Mouse (Mus musculus): ENCODE results near the gene Cfd. TPM values are rescaled to one million over a fixed set of nuclear protein-coding genes. Genes with fewer than 3 reads are reported as not detected.

Cfd gene
- total RNA-seq, 1 experiment: not detected

DNA sequence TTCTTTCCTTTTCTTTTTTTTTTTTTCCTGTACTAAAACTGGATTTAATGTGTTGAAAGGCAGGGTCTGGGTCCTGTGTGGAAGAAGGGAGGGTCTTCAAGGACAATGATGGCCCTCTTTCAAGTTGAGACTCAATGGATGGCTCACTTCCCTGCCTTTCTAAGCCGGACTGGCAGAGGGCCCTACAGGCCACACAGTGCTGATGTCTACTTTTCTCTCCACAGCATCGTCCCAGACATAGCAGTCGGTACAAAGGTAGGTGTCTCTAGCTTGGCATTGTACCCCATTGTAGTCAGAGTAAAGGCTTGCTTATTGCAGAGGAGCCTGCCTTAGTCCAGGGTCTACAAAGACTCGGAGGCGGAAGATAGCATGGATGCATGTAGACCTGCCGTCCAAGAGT lies 34.4 kb upstream of the Cfd start:
- no peak for TF ChIP-seq ZC3H11A (IDR thresholded peaks at IDR 0.05; ENCODE audit: borderline replicate concordance, low read depth, low read length)
- no peak for TF ChIP-seq CHD2 (IDR thresholded peaks at IDR 0.05; ENCODE audit: low read depth, low read length)
- no peak for TF ChIP-seq ZNF384 (IDR thresholded peaks at IDR 0.05; ENCODE audit: low read depth, low read length)
- TF ChIP-seq MAFK (IDR thresholded peaks at IDR 0.05; ENCODE audit: insufficient read depth, low read depth, low read length): no peak
- no peak for TF ChIP-seq HCFC1 (IDR thresholded peaks at IDR 0.05; ENCODE audit: borderline replicate concordance, insufficient read depth, low read length)
- Histone ChIP-seq H3K4me1 (ENCODE audit: control insufficient read depth in 2 of 2, insufficient read depth in 2 of 2, low read length in 2 of 2, poor library complexity in 1 of 2) (peaks cover 0 to 40% of the 10 kb centered on the region in 2 experiments; a peak in 3 of 4 replicates), H3K4me3 (ENCODE audit: insufficient read depth in 1 of 2, low read depth in 1 of 2, low read length in 2 of 2, poor library complexity in 1 of 2, severe bottlenecking in 1 of 2) (peak overlapping the region; percentile 94 to 95), H3K9ac (ENCODE audit: insufficient read depth, low read depth, low read length, poor library complexity, severe bottlenecking) (peak overlapping the region; percentile 98; the same call in 1 of the 2 replicates), H3K27ac (ENCODE audit: insufficient read depth, low read depth, low read length, poor library complexity, severe bottlenecking) (no peak overlapping the region), H3K9me3 (ENCODE audit: control insufficient read depth, insufficient read depth, low read depth, low read length) (no peaks in the 10 kb centered on the region), H3K36me3 (ENCODE audit: control insufficient read depth, insufficient read depth, low read length, poor library complexity, severe bottlenecking) (peaks cover 55% of the 10 kb centered on the region)
- in situ Hi-C loops (cut with MboI; ENCODE audit: low sequenced_read_pairs in 2 of 2, unreplicated experiment in 2 of 2): no loop called here
- DNase-seq (ENCODE audit: low read depth, low spot score): no peak

GRCm38 (mm10) chr10:79856704-79857451 lies 33.8 kb upstream of the Cfd start:
- Histone ChIP-seq H3K9me3 (ENCODE audit: control insufficient read depth, insufficient read depth, low read depth, low read length) (no peaks in the 10 kb centered on the region), H3K9ac (ENCODE audit: insufficient read depth, low read depth, low read length, poor library complexity, severe bottlenecking) (peak overlapping the region; percentile 98; the same call in 1 of the 2 replicates), H3K36me3 (ENCODE audit: control insufficient read depth, insufficient read depth, low read length, poor library complexity, severe bottlenecking) (peaks cover 60% of the 10 kb centered on the region), H3K4me3 (ENCODE audit: insufficient read depth in 1 of 2, low read depth in 1 of 2, low read length in 2 of 2, poor library complexity in 1 of 2, severe bottlenecking in 1 of 2) (peak overlapping the region; percentile 94 to 95), H3K4me1 (ENCODE audit: control insufficient read depth in 2 of 2, insufficient read depth in 2 of 2, low read length in 2 of 2, poor library complexity in 1 of 2) (peaks cover 0 to 38% of the 10 kb centered on the region in 2 experiments; a peak in 1 of 4 replicates), H3K27ac (ENCODE audit: insufficient read depth, low read depth, low read length, poor library complexity, severe bottlenecking) (no peak overlapping the region; the same call in 1 of the 2 replicates)
- in situ Hi-C loops (cut with MboI; ENCODE audit: low sequenced_read_pairs in 2 of 2, unreplicated experiment in 2 of 2): no loop called here
- no peak for TF ChIP-seq ZC3H11A (IDR thresholded peaks at IDR 0.05; ENCODE audit: borderline replicate concordance, low read depth, low read length)
- no peak for TF ChIP-seq MAFK (IDR thresholded peaks at IDR 0.05; ENCODE audit: insufficient read depth, low read depth, low read length)
- no peak for TF ChIP-seq CHD2 (IDR thresholded peaks at IDR 0.05; ENCODE audit: low read depth, low read length)
- TF ChIP-seq ZNF384 (IDR thresholded peaks at IDR 0.05; ENCODE audit: low read depth, low read length): no peak
- no peak for TF ChIP-seq HCFC1 (IDR thresholded peaks at IDR 0.05; ENCODE audit: borderline replicate concordance, insufficient read depth, low read length)
- DNase-seq (ENCODE audit: low read depth, low spot score): no peak

DNA sequence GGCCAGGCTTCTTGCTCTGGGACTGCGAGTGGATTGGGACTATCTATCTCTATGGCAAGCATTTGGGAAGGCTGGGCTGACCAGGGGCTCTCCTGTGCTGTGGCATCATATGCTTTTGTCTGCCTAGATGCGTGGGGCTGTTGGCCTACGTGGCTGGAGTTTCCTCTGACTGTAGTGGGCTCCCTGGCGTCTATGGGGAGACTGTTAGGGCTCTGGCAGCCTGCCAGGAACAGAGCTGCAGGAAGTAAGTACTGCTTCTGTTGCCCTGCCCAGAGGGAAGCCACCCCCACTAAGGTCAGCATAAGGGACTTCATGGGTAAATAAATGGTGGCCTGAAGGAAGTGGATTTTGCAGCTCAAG lies 33.2 kb upstream of the Cfd start:
- TF ChIP-seq MAFK (IDR thresholded peaks at IDR 0.05; ENCODE audit: insufficient read depth, low read depth, low read length): no peak
- TF ChIP-seq ZC3H11A (IDR thresholded peaks at IDR 0.05; ENCODE audit: borderline replicate concordance, low read depth, low read length): no peak
- no peak for TF ChIP-seq CHD2 (IDR thresholded peaks at IDR 0.05; ENCODE audit: low read depth, low read length)
- no peak for TF ChIP-seq ZNF384 (IDR thresholded peaks at IDR 0.05; ENCODE audit: low read depth, low read length)
- no peak for TF ChIP-seq HCFC1 (IDR thresholded peaks at IDR 0.05; ENCODE audit: borderline replicate concordance, insufficient read depth, low read length)
- DNase-seq (ENCODE audit: low read depth, low spot score): no peak
- Histone ChIP-seq H3K36me3 (ENCODE audit: control insufficient read depth, insufficient read depth, low read length, poor library complexity, severe bottlenecking) (peaks cover 66% of the 10 kb centered on the region), H3K9me3 (ENCODE audit: control insufficient read depth, insufficient read depth, low read depth, low read length) (no peaks in the 10 kb centered on the region), H3K9ac (ENCODE audit: insufficient read depth, low read depth, low read length, poor library complexity, severe bottlenecking) (no peak overlapping the region; the same call in 1 of the 2 replicates), H3K4me3 (ENCODE audit: insufficient read depth in 1 of 2, low read depth in 1 of 2, low read length in 2 of 2, poor library complexity in 1 of 2, severe bottlenecking in 1 of 2) (peak overlapping the region; percentile 94 to 95; a peak in 3 of 4 replicates), H3K27ac (ENCODE audit: insufficient read depth, low read depth, low read length, poor library complexity, severe bottlenecking) (no peak overlapping the region; the same call in 1 of the 2 replicates), H3K4me1 (ENCODE audit: control insufficient read depth in 2 of 2, insufficient read depth in 2 of 2, low read length in 2 of 2, poor library complexity in 1 of 2) (peaks cover 0 to 36% of the 10 kb centered on the region in 2 experiments; a peak in 1 of 4 replicates)
- in situ Hi-C loops (cut with MboI; ENCODE audit: low sequenced_read_pairs in 2 of 2, unreplicated experiment in 2 of 2): no loop called here

DNA sequence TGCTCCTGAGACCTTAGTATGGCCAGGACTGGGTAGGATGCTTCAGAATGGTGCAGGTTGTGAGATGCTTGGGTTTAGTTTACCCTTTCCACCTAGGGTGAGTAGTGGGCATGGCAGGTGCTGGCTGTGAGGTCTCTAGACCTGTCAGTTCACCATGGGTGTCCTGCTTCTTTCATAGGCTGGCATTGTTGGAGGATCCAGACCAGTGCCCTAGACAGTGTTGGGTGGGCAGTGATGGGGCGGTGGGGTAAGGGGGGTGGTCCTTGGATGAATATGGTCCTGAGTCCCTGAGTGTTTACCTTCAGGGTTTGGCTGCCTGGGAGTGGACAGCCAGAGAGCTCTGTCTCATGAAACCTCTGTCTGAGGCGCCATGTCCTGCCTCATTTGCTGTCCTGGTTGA lies 32.8 kb upstream of the Cfd start:
- no peak for DNase-seq (ENCODE audit: low read depth, low spot score)
- no peak overlapping the region for H3K9ac ChIP-seq (ENCODE audit: insufficient read depth, low read depth, low read length, poor library complexity, severe bottlenecking)
- H3K36me3 ChIP-seq (ENCODE audit: control insufficient read depth, insufficient read depth, low read length, poor library complexity, severe bottlenecking): peaks cover 70% of the 10 kb centered on the region
- peak overlapping the region in 1 of 2 experiments; percentile 94; a peak in 2 of 4 replicates for H3K4me3 ChIP-seq (ENCODE audit: insufficient read depth in 1 of 2, low read depth in 1 of 2, low read length in 2 of 2, poor library complexity in 1 of 2, severe bottlenecking in 1 of 2)
- no peaks in the 10 kb centered on the region for H3K9me3 ChIP-seq (ENCODE audit: control insufficient read depth, insufficient read depth, low read depth, low read length)
- in situ Hi-C loops (cut with MboI; ENCODE audit: low sequenced_read_pairs in 2 of 2, unreplicated experiment in 2 of 2): no loop called here
- peaks cover 0 to 35% of the 10 kb centered on the region in 2 experiments; a peak in 1 of 4 replicates for H3K4me1 ChIP-seq (ENCODE audit: control insufficient read depth in 2 of 2, insufficient read depth in 2 of 2, low read length in 2 of 2, poor library complexity in 1 of 2)
- H3K27ac ChIP-seq (ENCODE audit: insufficient read depth, low read depth, low read length, poor library complexity, severe bottlenecking): no peak overlapping the region
- TF ChIP-seq CHD2 (IDR thresholded peaks at IDR 0.05; ENCODE audit: low read depth, low read length) (no peak), HCFC1 (IDR thresholded peaks at IDR 0.05; ENCODE audit: borderline replicate concordance, insufficient read depth, low read length) (no peak), ZNF384 (IDR thresholded peaks at IDR 0.05; ENCODE audit: low read depth, low read length) (no peak), MAFK (IDR thresholded peaks at IDR 0.05; ENCODE audit: insufficient read depth, low read depth, low read length) (no peak), ZC3H11A (IDR thresholded peaks at IDR 0.05; ENCODE audit: borderline replicate concordance, low read depth, low read length) (no peak)

All from ES-E14 (cell line).